Mouse (Mus musculus): ENCODE data around the gene Mtmr3. TPM values are rescaled to one million over a fixed set of nuclear protein-coding genes. Genes with fewer than 3 reads are reported as not detected.

The Mtmr3 gene
- polyA plus RNA-seq, 1 experiment: 44.1 TPM

- Histone ChIP-seq H3K4me1 (ENCODE audit: control insufficient read depth, insufficient read depth, low read length) (peaks cover 4% of the 10 kb centered on the region), H3K4me3 (replicated peaks; ENCODE audit: extremely low read depth, low read depth, low read length) (no peak overlapping the region)
- WGBS: 90% methylated on average over 4 of the region's 4 CpGs
- TF ChIP-seq CTCF (IDR thresholded peaks at IDR 0.05; ENCODE audit: insufficient read depth, low read length) (no peak), POLR2A (IDR thresholded peaks at IDR 0.05; ENCODE audit: borderline replicate concordance, extremely low read depth, low read depth, low read length) (no peak)
- DNase-seq: no peak
Measured at GRCm38 (mm10) chr11:4500826-4501225, 93.8 kb downstream of the Mtmr3 start.

DNA sequence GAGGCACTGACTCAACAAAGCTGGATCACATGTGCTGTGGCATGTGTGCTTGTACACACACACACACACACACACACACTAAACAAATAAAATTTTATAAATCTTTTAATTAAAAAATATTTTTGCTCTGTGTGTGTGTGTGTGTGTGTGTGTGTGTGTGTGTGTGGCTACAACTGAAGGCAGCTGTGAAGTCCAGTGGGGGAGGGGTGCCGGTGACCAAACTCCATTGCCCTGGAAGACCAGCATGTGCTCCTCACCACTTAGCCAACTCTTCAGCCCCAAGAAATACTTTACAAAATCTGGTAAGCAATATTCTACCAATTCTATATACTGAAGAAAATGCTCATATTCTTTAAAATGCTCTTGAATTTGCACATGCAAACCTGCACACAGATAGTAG lies 94.4 kb downstream of the Mtmr3 start:
- WGBS: 63% methylated on average over 1 of the region's 1 CpGs
- H3K4me3 ChIP-seq (replicated peaks; ENCODE audit: extremely low read depth, low read depth, low read length): no peak overlapping the region
- no peak for TF ChIP-seq CTCF (IDR thresholded peaks at IDR 0.05; ENCODE audit: insufficient read depth, low read length)
- no peak for TF ChIP-seq POLR2A (IDR thresholded peaks at IDR 0.05; ENCODE audit: borderline replicate concordance, extremely low read depth, low read depth, low read length)
- no peak for DNase-seq
- peaks cover 4% of the 10 kb centered on the region for H3K4me1 ChIP-seq (ENCODE audit: control insufficient read depth, insufficient read depth, low read length)

DNA sequence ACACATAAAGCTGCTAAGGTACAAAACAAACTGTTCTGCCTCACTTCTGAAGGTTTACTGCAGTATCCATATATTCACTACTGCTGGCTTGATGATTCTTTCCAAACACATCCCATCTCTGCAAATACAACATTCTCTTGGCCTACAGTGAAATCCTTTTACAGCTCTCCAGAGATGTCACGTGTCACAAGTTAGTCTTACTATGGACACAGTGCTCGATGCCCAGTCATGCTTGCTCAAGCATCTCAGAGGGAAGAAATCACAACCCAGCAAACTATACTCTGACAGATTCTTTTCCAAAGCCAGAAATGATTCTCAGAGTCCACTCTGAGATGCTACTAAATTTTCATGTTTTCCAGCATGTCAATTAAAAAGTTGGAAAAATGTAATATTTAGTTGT lies 95.2 kb downstream of the Mtmr3 start:
- no peak overlapping the region for H3K4me3 ChIP-seq (replicated peaks; ENCODE audit: extremely low read depth, low read depth, low read length)
- peaks cover 4% of the 10 kb centered on the region for H3K4me1 ChIP-seq (ENCODE audit: control insufficient read depth, insufficient read depth, low read length)
- WGBS: 75% methylated on average over 2 of the region's 2 CpGs
- TF ChIP-seq CTCF (IDR thresholded peaks at IDR 0.05; ENCODE audit: insufficient read depth, low read length) (no peak), POLR2A (IDR thresholded peaks at IDR 0.05; ENCODE audit: borderline replicate concordance, extremely low read depth, low read depth, low read length) (no peak)
- no peak for DNase-seq

GRCm38 (mm10) chr11:4498774-4499173 lies 95.9 kb downstream of the Mtmr3 start:
- DNase-seq: no peak
- WGBS: 78% methylated on average over 9 of the region's 9 CpGs
- Histone ChIP-seq H3K4me3 (replicated peaks; ENCODE audit: extremely low read depth, low read depth, low read length) (no peak overlapping the region), H3K4me1 (ENCODE audit: control insufficient read depth, insufficient read depth, low read length) (peaks cover 4% of the 10 kb centered on the region)
- TF ChIP-seq CTCF (IDR thresholded peaks at IDR 0.05; ENCODE audit: insufficient read depth, low read length): no peak
- TF ChIP-seq POLR2A (IDR thresholded peaks at IDR 0.05; ENCODE audit: borderline replicate concordance, extremely low read depth, low read depth, low read length): no peak

DNA sequence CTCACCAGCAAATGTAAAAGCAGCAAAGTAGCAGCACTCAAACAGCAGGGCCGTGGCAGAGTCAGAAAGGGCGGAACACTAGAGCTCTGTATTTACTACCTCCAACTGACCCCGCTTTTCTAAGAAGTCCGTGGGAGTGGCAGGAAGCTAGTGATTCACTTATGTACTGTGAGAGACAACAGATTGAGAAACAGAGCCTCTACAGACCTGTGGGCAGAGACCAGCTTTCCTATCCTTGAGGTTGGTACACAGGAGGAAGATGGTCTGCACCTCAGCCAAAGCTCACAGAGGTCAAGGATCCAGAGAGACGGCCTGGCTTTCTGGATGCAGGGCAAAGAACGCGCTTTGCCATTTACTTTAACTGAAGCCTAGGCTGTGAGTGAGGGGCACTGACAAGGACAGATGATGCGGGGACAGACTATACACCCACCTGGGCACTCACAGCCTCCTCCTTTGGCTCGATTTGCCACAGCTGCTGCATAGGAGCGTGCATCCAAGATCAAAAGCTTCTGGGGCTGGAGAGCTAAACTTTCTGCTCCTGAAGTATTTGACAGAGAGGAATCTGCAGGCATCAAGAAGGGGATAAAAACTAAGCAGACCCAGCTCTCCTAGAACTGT lies 97.1 kb downstream of the Mtmr3 start:
- no peak for DNase-seq
- Histone ChIP-seq H3K4me1 (ENCODE audit: control insufficient read depth, insufficient read depth, low read length) (peaks cover 4% of the 10 kb centered on the region), H3K4me3 (replicated peaks; ENCODE audit: extremely low read depth, low read depth, low read length) (peak overlapping the region; percentile 18)
- TF ChIP-seq CTCF (IDR thresholded peaks at IDR 0.05; ENCODE audit: insufficient read depth, low read length) (no peak), POLR2A (IDR thresholded peaks at IDR 0.05; ENCODE audit: borderline replicate concordance, extremely low read depth, low read depth, low read length) (no peak)
- 50% methylated on average over 10 of the region's 10 CpGs for WGBS

- no peak overlapping the region for H3K4me3 ChIP-seq (replicated peaks; ENCODE audit: extremely low read depth, low read depth, low read length)
- no peak for DNase-seq
- TF ChIP-seq POLR2A (IDR thresholded peaks at IDR 0.05; ENCODE audit: borderline replicate concordance, extremely low read depth, low read depth, low read length) (no peak), CTCF (IDR thresholded peaks at IDR 0.05; ENCODE audit: insufficient read depth, low read length) (no peak)
- peaks cover 4% of the 10 kb centered on the region for H3K4me1 ChIP-seq (ENCODE audit: control insufficient read depth, insufficient read depth, low read length)
- 75% methylated on average over 4 of the region's 4 CpGs for WGBS
Measured at GRCm38 (mm10) chr11:4495021-4495540, 99.6 kb downstream of the Mtmr3 start.

DNA sequence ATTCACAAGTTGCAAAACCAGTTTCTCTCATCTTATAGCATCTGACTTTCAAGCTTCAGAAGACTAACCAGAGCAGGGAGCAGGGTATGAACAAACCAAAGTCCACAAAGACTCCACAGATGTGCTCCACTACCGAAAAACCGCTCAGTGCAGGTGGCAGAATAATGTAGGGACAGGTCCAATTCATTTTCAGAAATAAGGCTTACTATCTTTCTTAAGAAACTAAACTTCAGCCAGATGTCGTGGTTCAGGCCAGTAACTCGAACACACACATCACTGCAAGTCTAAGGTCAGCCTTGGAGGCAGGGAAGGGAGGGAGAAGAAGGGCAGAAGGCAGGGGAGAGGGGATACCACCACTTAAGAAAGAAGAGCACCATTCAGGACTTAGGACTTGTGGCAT lies 105.5 kb downstream of the Mtmr3 start:
- no peak for TF ChIP-seq POLR2A (IDR thresholded peaks at IDR 0.05; ENCODE audit: borderline replicate concordance, extremely low read depth, low read depth, low read length)
- no peak for TF ChIP-seq CTCF (IDR thresholded peaks at IDR 0.05; ENCODE audit: insufficient read depth, low read length)
- DNase-seq: no peak
- H3K4me3 ChIP-seq (replicated peaks; ENCODE audit: extremely low read depth, low read depth, low read length): no peak overlapping the region
- peaks cover 2% of the 10 kb centered on the region; the same call in 1 of the 2 replicates for H3K4me1 ChIP-seq (ENCODE audit: control insufficient read depth, insufficient read depth, low read length)
- WGBS: 85% methylated on average over 4 of the region's 4 CpGs

DNA sequence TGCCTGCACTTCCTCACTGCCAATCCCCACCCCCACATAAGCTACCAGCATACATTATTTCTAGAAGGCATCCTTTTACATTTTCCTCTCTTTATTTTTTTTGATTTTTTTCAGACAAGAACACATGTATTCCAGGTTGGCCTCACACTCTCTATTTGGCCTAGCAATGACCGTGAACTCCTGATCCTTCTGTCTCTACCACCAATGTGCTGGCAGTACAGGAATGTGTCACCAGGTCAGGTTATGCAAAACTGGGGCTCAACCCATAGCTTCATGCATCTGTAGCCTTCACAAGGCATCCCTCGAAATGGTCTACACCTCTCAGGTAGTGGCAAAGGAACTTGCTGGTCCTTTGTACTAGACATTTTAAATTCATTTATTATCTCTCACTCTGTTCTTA lies 105.9 kb downstream of the Mtmr3 start:
- 90% methylated on average over 2 of the region's 2 CpGs for WGBS
- H3K4me1 ChIP-seq (ENCODE audit: control insufficient read depth, insufficient read depth, low read length): 0 out of 2 replicates have a peak, but pooled peaks cover 2% of the 10 kb centered on the region
- H3K4me3 ChIP-seq (replicated peaks; ENCODE audit: extremely low read depth, low read depth, low read length): no peak overlapping the region
- no peak for DNase-seq
- TF ChIP-seq CTCF (IDR thresholded peaks at IDR 0.05; ENCODE audit: insufficient read depth, low read length): no peak
- TF ChIP-seq POLR2A (IDR thresholded peaks at IDR 0.05; ENCODE audit: borderline replicate concordance, extremely low read depth, low read depth, low read length): no peak

DNA sequence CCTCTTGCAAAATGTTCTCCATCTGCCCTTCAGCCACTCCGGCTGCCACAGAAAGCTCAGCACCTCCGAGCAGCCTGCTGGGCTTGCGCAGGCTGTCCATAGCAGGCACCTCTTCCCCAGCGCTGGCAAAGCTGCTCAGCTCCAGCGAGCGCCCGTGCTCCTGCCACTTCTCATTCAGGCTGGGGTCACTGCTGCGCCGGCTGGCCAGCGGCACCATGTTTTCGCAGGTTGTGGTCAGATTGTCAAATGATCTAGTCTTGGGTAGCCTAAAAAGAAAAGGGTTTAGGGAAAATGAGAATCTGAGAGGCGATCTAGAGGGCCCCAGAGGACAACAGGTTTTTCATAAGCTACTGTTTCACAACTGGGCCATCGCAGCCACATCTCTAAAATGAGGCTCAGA lies 106.3 kb downstream of the Mtmr3 start:
- Histone ChIP-seq H3K4me3 (replicated peaks; ENCODE audit: extremely low read depth, low read depth, low read length) (no peak overlapping the region), H3K4me1 (ENCODE audit: control insufficient read depth, insufficient read depth, low read length) (0 out of 2 replicates have a peak, but pooled peaks cover 2% of the 10 kb centered on the region)
- TF ChIP-seq POLR2A (IDR thresholded peaks at IDR 0.05; ENCODE audit: borderline replicate concordance, extremely low read depth, low read depth, low read length) (no peak), CTCF (IDR thresholded peaks at IDR 0.05; ENCODE audit: insufficient read depth, low read length) (no peak)
- WGBS: 97% methylated on average over 13 of the region's 13 CpGs
- no peak for DNase-seq

GRCm38 (mm10) chr11:4487401-4487965 lies 107.2 kb downstream of the Mtmr3 start:
- 0 out of 2 replicates have a peak, but pooled peaks cover 2% of the 10 kb centered on the region for H3K4me1 ChIP-seq (ENCODE audit: control insufficient read depth, insufficient read depth, low read length)
- TF ChIP-seq CTCF (IDR thresholded peaks at IDR 0.05; ENCODE audit: insufficient read depth, low read length) (no peak), POLR2A (IDR thresholded peaks at IDR 0.05; ENCODE audit: borderline replicate concordance, extremely low read depth, low read depth, low read length) (no peak)
- no peak overlapping the region for H3K4me3 ChIP-seq (replicated peaks; ENCODE audit: extremely low read depth, low read depth, low read length)
- peak; percentile 47 for DNase-seq
- WGBS: 59% methylated on average over 8 of the region's 8 CpGs

Measured in lung, adult 2 months (tissue).